Comparison of ENCODE assay signal across 11 mouse cellular contexts in genomic region chr10:22163279-22163678, GRCm38 (mm10). TPM values are rescaled to one million over a fixed set of nuclear protein-coding genes. Genes with fewer than 3 reads are reported as not detected.
DNase-seq lines count a peak whose midpoint lies in the region; ATAC-seq and TF ChIP-seq lines count a peak whose summit lies in the region.
"Not testable (repeated sequence)": the region's sequence is repeated elsewhere in the genome, so short reads cannot be mapped to it uniquely, and the experiment has no call there.
"Had no signal": no experiment of that assay in that cellular context is flagged by ENCODE, and none has a peak within 500 bp of the region (broad histone marks: within the 10 kb centered on the region; RNA-seq: fewer than 3 reads in every experiment).

No protein-coding gene starts in this region.

- 10% methylated on average over 9 of the region's 9 CpGs for WGBS in hindbrain, embryonic 11.5 days
- WGBS in intestine, postnatal 0 days, result 11% methylated on average over 9 of the region's 9 CpGs
- WGBS in limb, embryonic 15.5 days, result 10% methylated on average over 9 of the region's 9 CpGs
- WGBS in midbrain, embryonic 12.5 days, result 8% methylated on average over 9 of the region's 9 CpGs
- WGBS in neural tube, embryonic 15.5 days, result 7% methylated on average over 9 of the region's 9 CpGs

- H3K9me3 ChIP-seq in E14TG2a.4 (ENCODE audit: low read length), result peaks cover 15% of the 10 kb centered on the region
- not testable (repeated sequence) for H3K9me3 ChIP-seq in hindbrain, embryonic 11.5 days (ENCODE audit: control insufficient read depth, low read length); intestine, postnatal 0 days (ENCODE audit: control insufficient read depth); limb, embryonic 15.5 days; midbrain, embryonic 12.5 days; neural tube, embryonic 15.5 days (replicated peaks)

- 0 out of 2 replicates have a peak overlapping the region, but pooled peaks have one; percentile 37 for H3K4me3 ChIP-seq in E14TG2a.4 (replicated peaks; ENCODE audit: low read length)
- 0 out of 2 replicates have a peak overlapping the region, but pooled peaks have one; percentile 11 for H3K4me3 ChIP-seq in embryonic fibroblast, embryonic 13.5 days (ENCODE audit: insufficient read depth, low read length)
- H3K4me3 ChIP-seq in hindbrain, embryonic 11.5 days (ENCODE audit: low read depth, low read length); intestine, postnatal 0 days (ENCODE audit: low read depth, low read length); midbrain, embryonic 12.5 days; neural tube, embryonic 15.5 days (replicated peaks): not testable (repeated sequence)
- H3K4me3 ChIP-seq in limb, embryonic 15.5 days, result peak overlapping the region; percentile 7

- peaks cover 22% of the 10 kb centered on the region for H3K4me1 ChIP-seq in E14TG2a.4 (replicated peaks; ENCODE audit: low read depth, low read length)
- H3K4me1 ChIP-seq in embryonic fibroblast, embryonic 13.5 days (ENCODE audit: control insufficient read depth, insufficient read depth, low read length); hindbrain, embryonic 11.5 days (replicated peaks; ENCODE audit: control insufficient read depth, insufficient read depth, low read length); intestine, postnatal 0 days (replicated peaks; ENCODE audit: control insufficient read depth, insufficient read depth, low read length); midbrain, embryonic 12.5 days; neural tube, embryonic 15.5 days: not testable (repeated sequence)
- H3K4me1 ChIP-seq in limb, embryonic 15.5 days, result peaks cover 11% of the 10 kb centered on the region

- H3K4me2 ChIP-seq in hindbrain, embryonic 11.5 days (replicated peaks; ENCODE audit: low read depth, low read length), result 0 out of 2 replicates have a peak overlapping the region, but pooled peaks have one; percentile 11
- H3K4me2 ChIP-seq in intestine, postnatal 0 days (replicated peaks; ENCODE audit: low read depth), result peak overlapping the region; percentile 45
- peak overlapping the region; percentile 31; the same call in 1 of the 2 replicates for H3K4me2 ChIP-seq in limb, embryonic 15.5 days
- H3K4me2 ChIP-seq in midbrain, embryonic 12.5 days (replicated peaks), result peak overlapping the region; percentile 42
- peak overlapping the region; percentile 37 for H3K4me2 ChIP-seq in neural tube, embryonic 15.5 days

- TF ChIP-seq CTCF in E14TG2a.4 (conservative IDR thresholded peaks at IDR 0.05; ENCODE audit: low read length); embryonic fibroblast, embryonic 13.5 days (IDR thresholded peaks at IDR 0.05; ENCODE audit: borderline replicate concordance, insufficient read depth, low read length); intestine, postnatal 0 days (IDR thresholded peaks at IDR 0.05; ENCODE audit: low read depth): not testable (repeated sequence)

- not testable (repeated sequence) for H3K9ac ChIP-seq in hindbrain, embryonic 11.5 days (ENCODE audit: low read depth, low read length); intestine, postnatal 0 days (ENCODE audit: low read depth, low read length); limb, embryonic 15.5 days; midbrain, embryonic 12.5 days (replicated peaks); neural tube, embryonic 15.5 days (replicated peaks)

- not testable (repeated sequence) for H3K27ac ChIP-seq in embryonic fibroblast, embryonic 13.5 days (ENCODE audit: insufficient read depth, low read length); hindbrain, embryonic 11.5 days (ENCODE audit: low read depth, low read length); intestine, postnatal 0 days (ENCODE audit: low read depth, low read length); limb, embryonic 15.5 days; midbrain, embryonic 12.5 days (replicated peaks); neural tube, embryonic 15.5 days (replicated peaks)

- not testable (repeated sequence) for TF ChIP-seq POLR2A in embryonic fibroblast, embryonic 13.5 days (IDR thresholded peaks at IDR 0.05; ENCODE audit: low read depth, low read length)

- peak; percentile 69 for DNase-seq in heart, adult 11 months
- peak; percentile 4 for DNase-seq in hindbrain, embryonic 11.5 days (ENCODE audit: low spot score)

- peak; percentile 42; the same call in 1 of the 2 replicates for ATAC-seq in hindbrain, embryonic 11.5 days (ENCODE audit: low FRiP score)
- not testable (repeated sequence) for ATAC-seq in intestine, postnatal 0 days; limb, embryonic 15.5 days (ENCODE audit: insufficient number of reproducible peaks, low FRiP score, low TSS enrichment, low read depth); midbrain, embryonic 12.5 days (ENCODE audit: low FRiP score, low read depth); neural tube, embryonic 15.5 days (ENCODE audit: low FRiP score)

- H3K36me3 ChIP-seq in E14TG2a.4 (ENCODE audit: insufficient read depth, low read length), result peaks cover 11% of the 10 kb centered on the region
- not testable (repeated sequence) for H3K36me3 ChIP-seq in hindbrain, embryonic 11.5 days (ENCODE audit: control insufficient read depth, insufficient read depth, low read length); intestine, postnatal 0 days (ENCODE audit: control insufficient read depth, insufficient read depth); limb, embryonic 15.5 days; midbrain, embryonic 12.5 days; neural tube, embryonic 15.5 days

- H3K27me3 ChIP-seq in E14TG2a.4 (ENCODE audit: insufficient read depth, low read length); hindbrain, embryonic 11.5 days (ENCODE audit: control insufficient read depth, insufficient read depth, low read length): not testable (repeated sequence)
- peaks cover 20% of the 10 kb centered on the region for H3K27me3 ChIP-seq in intestine, postnatal 0 days (replicated peaks; ENCODE audit: control insufficient read depth, insufficient read depth, low read length)
- peaks cover 30% of the 10 kb centered on the region for H3K27me3 ChIP-seq in limb, embryonic 15.5 days
- peaks cover 24% of the 10 kb centered on the region for H3K27me3 ChIP-seq in midbrain, embryonic 12.5 days
- peaks cover 38% of the 10 kb centered on the region for H3K27me3 ChIP-seq in neural tube, embryonic 15.5 days (replicated peaks)

RNA-seq across cellular contexts. Expression of gene H60b, which starts 4.9 kb away (rescaled TPM):
- polyA plus RNA-seq in embryonic fibroblast, embryonic 13.5 days (2011; ENCODE audit: insufficient read length, low read depth, missing spikeins), result 0.77 and 4.3 TPM in 2 replicates
- 1.7 and 2.9 TPM in 2 replicates for polyA plus RNA-seq in hindbrain, embryonic 11.5 days (2014; fragmentation: Nextera tagmentation; extraction: Ambion mirVana)
- 0.46 and 0.50 TPM in 2 replicates for polyA plus RNA-seq in intestine, postnatal 0 days (2015; fragmentation: Nextera tagmentation; extraction: Ambion mirVana)
- 0.55 and 0.67 TPM in 2 replicates for polyA plus RNA-seq in limb, embryonic 15.5 days (2015; fragmentation: Nextera tagmentation; extraction: Ambion mirVana)
- 1.7 and 1.9 TPM in 2 replicates for polyA plus RNA-seq in midbrain, embryonic 12.5 days (2016; fragmentation: Nextera tagmentation; extraction: Ambion mirVana)
- 0.23 and 0.46 TPM in 2 replicates for polyA plus RNA-seq in neural tube, embryonic 15.5 days (2015; fragmentation: Nextera tagmentation; extraction: Ambion mirVana)
- polyA plus RNA-seq: G1E; spleen, adult 2 months had no signal

RNA-seq across cellular contexts. Expression of gene Raet1e, which starts 4.9 kb away (rescaled TPM):
- 39.7 and 56.9 TPM in 2 replicates for polyA plus RNA-seq in embryonic fibroblast, embryonic 13.5 days (2011; ENCODE audit: insufficient read length, low read depth, missing spikeins)
- polyA plus RNA-seq in hindbrain, embryonic 11.5 days (2014; fragmentation: Nextera tagmentation; extraction: Ambion mirVana), result 10.7 and 11.7 TPM in 2 replicates
- polyA plus RNA-seq in intestine, postnatal 0 days (2015; fragmentation: Nextera tagmentation; extraction: Ambion mirVana), result 1.0 and 1.4 TPM in 2 replicates
- 6.8 and 7.1 TPM in 2 replicates for polyA plus RNA-seq in limb, embryonic 15.5 days (2015; fragmentation: Nextera tagmentation; extraction: Ambion mirVana)
- polyA plus RNA-seq in midbrain, embryonic 12.5 days (2016; fragmentation: Nextera tagmentation; extraction: Ambion mirVana), result 8.5 and 10.3 TPM in 2 replicates
- 0.91 and 1.4 TPM in 2 replicates for polyA plus RNA-seq in neural tube, embryonic 15.5 days (2015; fragmentation: Nextera tagmentation; extraction: Ambion mirVana)
- polyA plus RNA-seq: midbrain, postnatal 0 days had no signal

RNA-seq across cellular contexts. Expression of gene E030030I06Rik, which starts 14.2 kb away (rescaled TPM):
- polyA plus RNA-seq in embryonic fibroblast, embryonic 13.5 days (2011; ENCODE audit: insufficient read length, low read depth, missing spikeins), result 1.7 and 2.2 TPM in 2 replicates
- 15.1 and 16.6 TPM in 2 replicates for polyA plus RNA-seq in hindbrain, embryonic 11.5 days (2014; fragmentation: Nextera tagmentation; extraction: Ambion mirVana)
- 17.1 and 25.2 TPM in 2 replicates for polyA plus RNA-seq in intestine, postnatal 0 days (2015; fragmentation: Nextera tagmentation; extraction: Ambion mirVana)
- 10.8 and 17.5 TPM in 2 replicates for polyA plus RNA-seq in limb, embryonic 15.5 days (2015; fragmentation: Nextera tagmentation; extraction: Ambion mirVana)
- 18.2 and 24.7 TPM in 2 replicates for polyA plus RNA-seq in midbrain, embryonic 12.5 days (2016; fragmentation: Nextera tagmentation; extraction: Ambion mirVana)
- 1.6 and 3.4 TPM in 2 replicates for polyA plus RNA-seq in neural tube, embryonic 15.5 days (2015; fragmentation: Nextera tagmentation; extraction: Ambion mirVana)
